ENCODE assay signal across 8 mouse cellular contexts in the genomic region with DNA sequence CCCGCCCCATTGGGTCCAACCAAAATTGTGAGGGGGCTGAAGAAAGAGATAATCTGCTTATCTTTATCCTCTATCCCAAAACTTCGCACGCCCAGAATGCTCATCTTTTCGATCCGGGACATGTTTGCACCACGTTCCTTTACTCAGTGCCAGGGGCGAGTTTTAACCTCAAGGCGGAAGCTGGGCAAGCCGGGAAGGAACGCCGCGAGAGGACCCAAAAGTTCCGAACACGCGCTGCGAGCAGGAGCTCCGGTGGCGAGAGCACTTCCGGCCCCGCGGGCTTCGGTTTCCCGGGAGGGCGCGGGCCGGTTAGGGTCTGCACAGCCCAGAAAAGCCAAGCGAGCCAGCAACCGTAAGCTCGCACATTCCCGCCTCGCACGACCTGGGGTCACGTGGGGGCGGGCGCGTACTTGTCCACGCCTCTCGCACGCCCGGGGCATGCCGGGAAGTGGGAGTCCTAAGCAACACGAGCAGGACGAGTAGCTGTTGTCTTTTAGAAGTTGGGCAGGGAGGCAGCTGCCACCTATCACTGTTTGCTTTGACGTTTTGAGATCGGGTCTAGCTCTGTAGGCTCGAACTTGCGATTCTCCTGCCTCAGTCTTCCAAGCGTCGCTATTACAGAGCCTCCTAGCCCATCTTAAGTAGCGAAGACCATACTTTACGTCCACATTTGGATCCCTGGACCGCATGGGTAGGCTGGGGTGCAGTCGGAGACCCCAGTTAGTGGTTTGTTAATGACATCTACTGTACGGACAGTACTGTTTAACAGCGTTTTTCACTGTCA. TPM values are rescaled to one million over a fixed set of nuclear protein-coding genes. Genes with fewer than 3 reads are reported as not detected.
DNase-seq lines count a peak whose midpoint lies in the region; ATAC-seq lines count a peak whose summit lies in the region.

A gene (minus strand): TSS at position 386 of the 784 bp plus-strand sequence.

- H3K9ac ChIP-seq in hindbrain, embryonic 15.5 days = peak within 1 kb of the TSS; percentile 60

- DNase-seq in T-cell, adult 2 months (ENCODE audit: low spot score) = peak; percentile 94
- peak; percentile 85 to 89 for DNase-seq in cerebellum, postnatal 36 days
- peak; percentile 88 to 92 for DNase-seq in frontal cortex, postnatal 36 days (ENCODE audit: low spot score in 2 of 2)
- peak; percentile 85 for DNase-seq in left cerebral cortex, adult 11 months (ENCODE audit: low spot score)
- peak; percentile 93 to 94 for DNase-seq in lung, postnatal 4 days
- peak; percentile 68 for DNase-seq in retina, postnatal 7 days (ENCODE audit: low read depth, low spot score)
- DNase-seq in urinary bladder, adult 2 months (ENCODE audit: low spot score) = peak; percentile 93

- H3K9me3 ChIP-seq in hindbrain, embryonic 15.5 days = no peaks in the 10 kb centered on the region

- H3K4me3 ChIP-seq in hindbrain, embryonic 15.5 days = peak within 1 kb of the TSS; percentile 68

- no peaks in the 10 kb centered on the region for H3K36me3 ChIP-seq in hindbrain, embryonic 15.5 days

- no peaks in the 10 kb centered on the region for H3K27me3 ChIP-seq in hindbrain, embryonic 15.5 days

- 4% methylated on average over 55 of the region's 55 CpGs for WGBS in hindbrain, embryonic 15.5 days

- H3K4me1 ChIP-seq in hindbrain, embryonic 15.5 days (replicated peaks) = peaks cover 5% of the 10 kb centered on the region

- peak within 1 kb of the TSS; percentile 67 for H3K27ac ChIP-seq in hindbrain, embryonic 15.5 days (replicated peaks)

- peak; percentile 96 for ATAC-seq in hindbrain, embryonic 15.5 days (ENCODE audit: low FRiP score, low read depth)

- H3K4me2 ChIP-seq in hindbrain, embryonic 15.5 days = peak within 1 kb of the TSS; percentile 88

RNA-seq across cellular contexts. Expression of the gene that starts here (rescaled TPM):
- 12.2 and 12.3 TPM in 2 replicates for polyA plus RNA-seq in hindbrain, embryonic 15.5 days (2015; fragmentation: Nextera tagmentation; extraction: Ambion mirVana)
- polyA plus RNA-seq in urinary bladder, adult 2 months (2012; rRNA removed) = 10.2 and 13.9 TPM in 2 replicates

Comparison
In these comparisons a context has a peak if more than half of its experiments do, and no peak if none do; other contexts are left out.
1. Peak in every context shown above with its lines: DNase-seq, ATAC-seq, H3K4me3 ChIP-seq and H3K27ac ChIP-seq.